Mouse (Mus musculus): Measurements from ENCODE around the gene Hmgcl.

Gene Hmgcl

DNA sequence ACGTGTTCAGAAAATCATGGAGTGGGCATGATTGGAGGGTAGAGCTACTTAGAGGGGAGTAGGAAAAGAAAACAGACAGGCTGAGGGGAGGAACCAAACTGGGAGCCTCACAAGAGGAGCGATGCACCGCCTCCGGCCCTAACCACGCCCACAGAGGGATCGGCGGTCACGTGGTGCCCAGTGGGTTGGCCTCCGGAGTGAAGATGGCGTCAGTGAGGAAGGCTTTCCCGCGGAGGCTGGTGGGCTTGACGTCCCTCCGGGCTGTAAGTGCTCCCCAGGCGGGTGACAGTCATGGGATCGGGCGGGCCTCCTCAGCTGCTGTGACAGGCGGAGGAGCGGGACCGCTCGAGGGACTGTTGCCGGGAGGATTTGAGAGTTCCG, at the start of gene Hmgcl:
Hmgcl (plus strand) TSS at position 171 of the 381 bp plus-strand sequence.
- peak; percentile 84 to 95 for DNase-seq (ENCODE audit: low spot score in 2 of 2)

DNA sequence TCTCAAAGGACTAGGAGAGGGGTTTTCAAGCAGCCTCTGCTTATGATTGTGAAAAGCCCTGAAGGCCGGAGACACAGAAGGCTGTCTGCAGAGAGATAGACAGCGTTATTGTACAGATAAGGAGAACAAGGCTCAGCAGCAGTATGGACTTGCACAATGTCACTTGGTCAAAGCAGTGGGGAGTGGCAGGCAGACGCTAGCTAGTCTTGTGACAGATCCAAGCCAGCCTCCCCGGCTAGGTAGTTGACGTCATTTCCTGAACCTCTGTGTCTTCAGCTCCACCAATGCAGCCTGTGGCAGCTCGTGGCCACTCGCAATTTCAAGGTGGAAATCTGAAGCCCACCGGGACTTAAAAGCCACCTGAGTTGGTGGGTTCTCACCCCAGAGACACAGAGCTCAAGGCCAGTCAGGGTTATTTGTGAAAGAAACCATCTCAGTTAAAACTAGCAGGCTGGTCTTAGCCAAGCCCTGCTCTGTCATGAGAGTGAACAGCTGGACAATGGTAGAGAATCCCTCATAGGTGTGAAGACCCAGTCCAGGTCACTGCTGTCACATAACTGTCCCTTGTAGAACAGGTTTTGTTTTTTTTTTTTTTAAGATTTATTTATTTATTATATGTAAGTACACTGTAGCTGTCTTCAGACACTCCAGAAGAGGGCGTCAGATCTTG, 47.7 kb upstream of the Hmgcl start:
- DNase-seq (ENCODE audit: low spot score in 2 of 2), result no peak

DNA sequence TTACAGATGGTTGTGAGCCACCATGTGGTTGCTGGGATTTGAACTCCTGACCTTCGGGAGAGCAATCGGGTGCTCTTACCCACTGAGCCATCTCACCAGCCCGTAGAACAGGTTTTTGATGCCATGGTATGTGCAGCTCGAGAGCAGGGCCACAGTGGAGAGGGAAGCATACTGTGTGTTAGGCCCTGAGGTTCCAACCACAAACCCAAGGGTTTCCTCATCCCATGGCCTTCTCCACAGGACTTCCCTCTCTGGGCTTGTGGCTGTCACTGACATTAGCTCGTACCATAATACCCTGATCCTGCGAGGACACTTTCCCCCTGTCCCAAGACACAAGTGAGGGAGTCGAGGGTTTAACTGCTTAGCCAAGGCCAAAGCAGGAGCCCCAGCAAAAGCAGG, 47.2 kb upstream of the Hmgcl start:
- no peak for DNase-seq (ENCODE audit: low spot score in 2 of 2)

DNA sequence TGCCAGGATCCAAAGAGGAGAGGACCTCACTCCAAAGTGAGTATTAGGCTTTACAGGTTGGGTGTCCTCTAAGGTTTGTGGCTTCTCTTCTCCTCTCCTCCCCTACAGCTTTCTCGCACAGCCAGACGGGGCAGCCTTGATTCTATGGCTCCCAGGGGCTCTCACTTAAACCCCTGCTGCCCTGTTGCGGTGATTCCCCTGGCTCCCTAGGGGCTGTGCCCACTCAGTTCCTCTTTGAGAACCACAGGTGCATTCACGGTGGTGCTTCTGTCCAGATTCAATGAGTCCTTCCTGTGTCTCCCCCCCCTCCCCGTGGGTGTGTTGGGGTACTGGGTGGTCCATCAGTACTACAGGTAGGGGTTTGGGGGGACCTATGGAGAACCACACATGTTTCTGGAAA, 46.2 kb upstream of the Hmgcl start:
- DNase-seq (ENCODE audit: low spot score in 2 of 2), result no peak

DNA sequence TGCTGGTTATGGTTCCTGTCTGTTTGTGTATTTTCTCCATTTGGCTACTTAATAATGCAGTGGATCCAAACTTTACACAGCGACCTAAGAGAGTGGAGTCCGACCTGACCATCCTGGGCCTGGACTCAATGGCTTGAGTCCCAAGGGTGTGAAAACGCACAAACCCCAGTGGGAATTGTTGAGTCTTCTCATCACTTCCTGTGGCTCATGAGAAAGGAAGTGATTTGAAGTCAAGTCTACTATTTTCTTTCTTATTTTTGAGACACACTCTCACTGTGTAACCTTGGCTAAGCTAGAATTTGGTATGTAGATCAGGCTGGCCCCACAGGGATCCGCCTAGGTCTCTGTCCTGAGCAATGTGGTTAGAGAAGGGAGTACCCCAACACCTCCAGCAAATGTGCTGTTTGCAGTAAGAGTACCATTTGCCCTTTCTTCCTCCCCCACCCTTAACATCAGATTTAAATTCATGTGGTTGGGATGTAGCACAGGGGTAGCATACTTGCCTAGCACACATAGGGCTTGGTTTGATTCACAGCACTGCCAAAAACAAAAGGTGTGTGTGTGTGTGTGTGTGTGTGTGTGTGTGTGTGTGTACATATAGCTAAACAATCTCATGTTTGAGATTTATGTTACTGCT, 43.5 kb upstream of the Hmgcl start:
- no peak for DNase-seq (ENCODE audit: low spot score in 2 of 2)

DNA sequence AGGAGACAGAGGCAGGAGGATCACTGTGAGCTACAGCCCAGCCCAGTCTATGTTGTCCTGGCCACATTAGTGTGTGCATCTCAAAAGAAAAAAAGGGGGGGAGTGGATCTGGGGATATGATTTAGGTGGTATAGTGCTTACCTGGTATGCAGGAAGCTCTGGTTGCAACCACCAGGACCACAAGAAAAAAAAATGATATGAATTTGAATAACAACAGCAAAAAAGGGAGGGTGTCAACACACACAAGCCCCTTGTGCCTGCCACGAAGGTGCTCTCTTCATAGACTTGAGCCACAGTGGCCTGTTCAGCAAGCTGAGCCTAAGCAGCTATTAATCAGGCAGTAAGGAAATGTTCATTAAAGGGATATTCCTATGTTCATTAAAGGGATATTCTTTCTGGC, 41.4 kb upstream of the Hmgcl start:
- no peak for DNase-seq (ENCODE audit: low spot score in 2 of 2)

DNA sequence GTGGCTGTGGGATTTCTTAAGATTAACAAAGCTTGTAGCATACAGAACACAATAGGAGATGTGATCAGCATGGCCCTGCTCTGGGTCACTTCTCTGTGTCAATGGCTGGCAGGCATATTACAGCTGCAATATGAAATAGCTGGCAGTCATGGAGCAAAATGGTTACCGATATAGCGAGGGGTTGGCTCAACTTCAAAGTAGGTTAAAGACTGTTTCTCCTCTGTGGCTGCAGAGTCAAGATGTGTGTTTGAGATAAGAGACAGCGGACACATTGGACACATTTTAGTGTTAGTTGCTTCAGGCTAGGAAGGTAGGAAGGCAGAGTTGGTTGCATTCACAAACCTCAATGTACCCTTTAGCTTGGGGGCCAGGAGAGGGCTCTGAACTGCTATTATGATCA, 39.6 kb upstream of the Hmgcl start:
- DNase-seq (ENCODE audit: low spot score in 2 of 2), result no peak

DNA sequence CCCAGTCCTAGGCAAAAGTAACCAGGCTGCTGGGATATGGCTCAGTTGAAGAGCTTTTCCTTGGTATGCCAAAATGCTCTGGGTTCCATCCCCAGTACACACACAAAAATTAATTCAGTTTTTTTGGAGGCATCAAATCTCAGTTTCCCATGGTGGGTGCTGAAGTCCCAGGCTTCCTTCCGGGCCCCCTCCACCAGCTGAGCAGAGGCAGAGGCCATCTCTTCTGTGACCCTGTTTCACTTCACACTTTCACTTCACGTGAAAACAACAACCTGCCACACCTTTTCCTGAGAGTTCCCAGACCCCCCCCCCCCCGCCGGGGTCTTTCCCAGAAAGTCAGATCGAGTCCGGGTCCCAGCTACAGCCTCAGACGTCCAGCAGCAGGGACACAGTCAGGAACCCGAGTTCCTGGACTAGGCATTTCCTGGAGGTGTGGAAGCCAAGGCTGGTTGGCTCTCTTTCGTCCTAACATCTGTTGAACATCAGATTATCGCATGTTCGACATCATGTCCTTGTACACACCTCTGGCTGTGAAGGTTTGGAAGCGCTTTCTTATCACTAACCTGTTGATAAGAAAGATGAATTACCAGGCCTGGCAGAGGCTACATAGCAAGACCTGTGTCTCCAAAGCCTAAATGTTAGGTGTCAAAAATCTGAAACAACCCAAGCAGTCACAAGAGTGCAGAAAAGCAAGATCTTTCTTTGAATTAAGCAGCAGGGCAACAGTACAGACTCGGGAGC, 36.8 kb upstream of the Hmgcl start:
- DNase-seq (ENCODE audit: low spot score in 2 of 2), result no peak

DNA sequence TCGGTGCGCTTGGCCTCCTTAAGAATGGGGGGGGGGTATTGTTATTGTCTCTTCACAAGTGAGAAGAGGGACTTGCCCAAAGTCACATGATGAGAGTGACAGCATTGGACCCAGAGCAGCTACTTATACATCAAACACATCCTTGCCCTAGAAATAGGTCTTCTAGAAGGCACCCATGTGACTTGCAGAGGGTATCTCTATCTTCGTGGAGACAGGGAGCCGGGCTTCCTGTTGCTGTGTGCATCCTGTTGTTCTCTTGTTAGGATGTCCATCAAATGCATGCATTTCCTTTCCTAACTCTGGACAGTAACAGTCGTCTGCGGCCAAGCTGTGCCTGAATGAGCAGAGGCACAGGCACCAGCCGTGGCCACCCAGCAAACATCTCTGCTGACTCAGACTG, 34.7 kb upstream of the Hmgcl start:
- no peak for DNase-seq (ENCODE audit: low spot score in 2 of 2)

DNA sequence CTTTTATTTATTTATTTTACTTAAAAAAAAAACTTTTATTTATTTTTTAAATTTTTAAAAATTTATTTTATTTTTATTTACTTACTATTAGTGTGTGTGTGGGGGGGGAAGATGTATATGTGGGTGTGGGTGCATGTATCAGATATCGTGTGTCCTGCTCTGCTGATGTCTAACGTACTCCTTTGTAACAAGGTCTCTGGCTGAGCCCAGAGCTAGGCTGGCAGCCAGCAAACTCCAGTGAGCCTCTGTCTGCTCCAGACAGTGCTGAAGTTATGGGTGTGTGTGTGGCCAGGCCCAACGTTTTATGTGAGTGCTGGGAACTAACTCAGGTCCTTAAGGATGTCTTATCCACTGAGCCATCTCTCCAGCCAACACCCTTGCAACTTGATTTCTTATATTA, 34.1 kb upstream of the Hmgcl start:
- no peak for DNase-seq (ENCODE audit: low spot score in 2 of 2)

DNA sequence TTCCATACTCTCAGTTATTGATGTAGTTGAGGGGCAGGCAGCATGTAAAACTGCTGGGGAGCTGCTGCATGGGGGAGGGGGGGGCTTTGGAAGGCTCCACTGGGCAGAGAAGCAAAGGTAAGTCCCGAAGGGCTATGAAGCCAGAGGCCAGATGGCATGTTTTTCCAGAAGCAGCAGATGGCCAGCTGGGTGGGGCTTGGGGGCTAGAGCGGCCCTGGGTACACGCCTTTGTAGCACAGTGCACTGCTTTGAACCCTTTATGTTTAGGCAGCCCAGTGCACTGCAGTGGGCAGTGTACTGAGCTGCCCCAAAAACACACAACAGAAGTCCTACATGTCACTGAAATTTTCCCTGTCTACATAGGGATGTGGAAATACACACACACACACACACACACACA, 33.4 kb upstream of the Hmgcl start:
- DNase-seq (ENCODE audit: low spot score in 2 of 2), result no peak

DNA sequence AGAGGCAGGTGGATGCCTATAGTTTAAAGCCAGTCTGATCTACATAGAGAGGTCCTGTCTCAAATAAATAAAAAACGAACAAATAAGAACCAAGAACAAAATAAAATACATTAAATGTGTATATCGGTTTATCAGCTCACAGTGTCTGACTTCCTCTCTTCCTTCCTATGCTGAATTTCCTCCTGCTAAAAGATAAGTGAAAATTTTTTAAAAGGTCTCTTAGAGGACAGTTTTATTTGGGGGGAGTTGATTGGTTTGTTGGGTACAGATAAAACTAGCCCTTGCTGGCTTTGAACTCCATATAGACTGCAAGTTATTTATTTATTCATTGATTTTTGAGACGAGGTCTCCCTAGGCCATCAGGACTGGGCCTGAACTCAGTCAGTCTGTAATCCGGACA, 32.8 kb upstream of the Hmgcl start:
- DNase-seq (ENCODE audit: low spot score in 2 of 2), result no peak

DNA sequence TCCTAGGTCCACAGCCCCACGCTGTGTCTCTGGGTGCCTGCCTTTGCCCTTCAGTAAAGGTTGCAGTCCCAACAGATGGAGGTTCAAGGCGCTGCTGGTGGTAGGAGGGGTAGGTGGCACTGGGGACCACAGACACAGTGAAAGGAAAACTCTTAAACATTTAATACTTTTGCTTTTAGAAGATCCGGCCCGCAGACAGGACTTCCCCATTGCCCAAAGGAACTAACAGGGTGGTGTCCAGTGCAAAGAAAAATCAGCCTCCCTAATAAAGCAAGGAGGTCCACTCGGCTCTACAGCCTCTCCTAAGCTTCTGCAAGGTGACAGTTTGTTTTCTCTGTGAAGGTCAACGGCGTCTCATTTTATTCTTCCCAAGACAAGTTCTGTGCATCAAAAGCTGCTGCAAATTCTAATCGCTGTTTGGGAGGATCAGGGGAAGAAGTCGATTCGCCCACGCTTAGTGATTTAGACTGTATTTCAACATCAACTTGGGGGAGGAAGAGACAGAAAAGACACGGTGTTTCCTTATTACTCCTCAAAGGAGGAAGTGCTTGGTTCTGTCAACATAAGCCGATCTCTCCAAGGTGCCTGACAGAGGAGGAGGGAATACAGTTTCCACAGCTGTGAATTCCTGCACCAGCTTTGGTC, 27.5 kb upstream of the Hmgcl start:
- no peak for DNase-seq (ENCODE audit: low spot score in 2 of 2)

DNA sequence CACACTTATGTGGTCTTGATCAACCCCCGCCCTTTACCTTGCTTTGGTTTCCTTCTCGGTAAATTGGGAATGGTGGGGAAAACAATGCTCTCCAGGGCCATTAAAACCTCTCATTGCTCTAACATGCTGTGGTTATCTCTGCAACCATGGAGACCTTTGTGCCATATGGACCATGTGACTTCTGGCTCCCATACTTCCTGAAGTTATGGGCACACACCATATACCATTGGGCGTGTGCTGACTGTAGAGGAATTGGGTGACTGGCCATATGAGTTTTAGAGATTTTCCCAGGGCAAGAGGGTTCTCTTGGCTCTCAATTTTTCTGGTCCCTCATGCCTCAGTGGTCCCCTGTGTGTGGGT, 27.0 kb upstream of the Hmgcl start:
- no peak for DNase-seq (ENCODE audit: low spot score in 2 of 2)

DNA sequence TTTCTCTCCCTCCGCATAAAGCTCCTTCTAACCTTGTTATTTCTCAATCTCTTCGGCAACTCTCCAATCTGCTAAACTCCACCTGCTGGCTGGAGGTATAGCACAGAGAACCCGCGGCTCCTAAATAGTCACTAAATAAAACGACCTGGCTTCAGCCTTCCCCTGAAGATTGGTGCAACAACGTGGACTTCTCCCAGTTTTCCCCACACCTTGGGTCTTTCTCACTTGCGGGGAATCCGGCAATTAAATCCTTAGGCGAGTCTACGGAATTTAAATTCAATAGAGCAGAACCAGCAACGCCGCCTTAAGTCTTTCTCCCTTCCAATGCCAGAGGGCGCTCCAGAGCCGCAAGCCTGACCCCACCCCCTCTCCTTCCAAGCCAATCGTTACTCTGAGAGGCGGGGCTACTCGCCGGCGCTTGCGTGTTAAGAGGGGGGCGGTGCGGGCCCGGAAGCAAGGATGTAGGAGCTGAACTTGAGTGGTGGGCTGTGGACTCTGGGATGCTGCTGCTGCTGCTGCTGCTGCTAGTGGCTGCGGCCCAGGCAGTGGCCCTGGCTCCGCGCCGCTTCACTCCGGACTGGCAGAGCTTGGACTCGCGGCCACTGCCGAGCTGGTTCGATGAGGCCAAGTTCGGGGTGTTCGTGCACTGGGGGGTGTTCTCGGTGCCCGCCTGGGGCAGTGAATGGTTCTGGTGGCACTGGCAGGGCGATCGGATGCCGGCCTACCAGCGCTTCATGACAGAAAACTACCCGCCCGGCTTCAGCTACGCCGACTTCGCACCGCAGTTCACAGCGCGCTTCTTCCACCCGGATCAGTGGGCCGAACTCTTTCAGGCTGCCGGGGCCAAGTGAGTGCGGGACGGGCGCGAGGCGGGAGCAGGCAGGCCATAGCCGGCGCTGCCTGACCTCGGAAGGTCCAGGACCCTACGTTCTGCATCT, 25.7 kb upstream of the Hmgcl start, which contains the start of gene Fuca1:
Fuca1 (plus strand) TSS at position 432 of the 938 bp plus-strand sequence.
- DNase-seq (ENCODE audit: low spot score in 2 of 2), result peak; percentile 77 to 96

DNA sequence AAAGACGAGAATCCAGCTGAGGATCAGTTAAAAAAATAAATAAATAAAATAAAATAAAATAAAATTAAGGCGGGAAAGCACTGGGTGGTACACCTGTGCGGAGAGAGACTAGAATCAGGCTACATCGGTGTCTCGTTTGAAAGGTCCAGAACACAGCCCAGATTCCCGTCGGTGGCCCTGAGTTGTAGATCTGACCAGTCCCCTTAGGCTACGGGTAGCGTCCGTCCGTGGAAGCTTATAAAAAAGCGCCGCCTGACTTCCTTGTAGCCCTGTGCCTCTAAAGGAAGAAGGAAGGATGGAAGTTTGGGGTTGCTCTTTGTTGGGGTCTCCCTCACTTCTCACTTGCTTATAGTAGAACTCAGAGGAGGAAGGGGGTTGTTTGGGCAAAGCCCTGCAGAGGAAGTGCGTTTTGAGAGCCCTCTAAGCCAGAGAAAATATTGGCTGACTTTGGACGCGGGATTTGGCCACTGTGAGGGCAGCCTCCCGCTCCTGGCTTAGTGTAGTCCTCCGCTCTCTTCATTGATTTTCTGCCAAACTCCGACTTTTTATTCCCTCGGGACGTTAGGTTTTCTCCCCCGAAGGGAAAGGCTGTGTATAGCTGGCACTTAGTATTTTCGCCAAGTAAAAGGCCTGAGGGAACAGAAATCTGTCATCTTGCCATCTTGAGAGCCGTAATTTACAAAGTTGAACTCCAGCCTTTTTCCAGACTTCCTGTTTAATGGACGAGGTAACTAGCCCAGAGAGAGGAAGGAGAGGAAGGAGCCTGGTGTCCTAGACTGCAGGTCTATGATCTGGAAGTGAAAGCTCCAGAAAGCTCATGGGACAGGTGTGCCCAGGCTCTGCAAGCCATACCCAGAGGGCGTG, 24.8 kb upstream of the Hmgcl start:
- no peak for DNase-seq (ENCODE audit: low spot score in 2 of 2)

DNA sequence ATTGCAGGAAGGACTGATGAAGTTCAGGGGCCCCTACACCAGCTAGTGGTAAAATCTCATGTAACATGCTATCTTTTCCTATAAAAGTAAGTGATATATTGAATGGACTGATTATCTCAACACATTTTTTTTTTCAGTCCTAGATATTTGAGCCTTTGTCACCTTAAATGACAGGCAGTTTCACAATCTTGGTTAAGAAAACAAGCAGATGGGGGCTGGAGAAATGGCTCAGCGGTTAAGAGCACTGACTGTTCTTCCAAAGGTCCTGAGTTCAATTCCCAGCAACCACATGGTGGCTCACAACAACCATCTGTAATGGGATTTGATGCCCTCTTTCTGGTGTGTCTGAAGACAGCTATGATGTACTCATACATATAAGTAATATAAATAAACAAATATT, 24.1 kb upstream of the Hmgcl start:
- DNase-seq (ENCODE audit: low spot score in 2 of 2), result no peak

DNA sequence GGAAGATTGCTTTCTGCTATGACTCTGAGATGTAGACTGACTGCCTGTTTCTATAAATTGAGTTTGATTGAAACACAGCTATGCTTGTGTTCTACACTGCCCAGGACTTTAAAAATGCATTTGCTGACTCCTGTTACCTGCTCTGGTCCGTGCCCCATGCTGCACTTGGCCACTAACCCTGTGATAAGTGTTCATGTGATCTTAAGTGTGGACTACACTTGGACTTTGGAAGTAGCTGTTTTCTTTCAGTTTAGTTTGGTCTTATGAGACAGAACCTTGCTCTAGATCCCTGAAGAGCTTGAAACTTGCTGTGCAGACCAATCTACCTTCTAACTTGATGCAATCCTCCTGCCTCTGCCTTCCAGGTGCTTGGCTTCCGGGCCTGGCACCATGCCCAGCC, 21.8 kb upstream of the Hmgcl start:
- DNase-seq (ENCODE audit: low spot score in 2 of 2), result no peak

DNA sequence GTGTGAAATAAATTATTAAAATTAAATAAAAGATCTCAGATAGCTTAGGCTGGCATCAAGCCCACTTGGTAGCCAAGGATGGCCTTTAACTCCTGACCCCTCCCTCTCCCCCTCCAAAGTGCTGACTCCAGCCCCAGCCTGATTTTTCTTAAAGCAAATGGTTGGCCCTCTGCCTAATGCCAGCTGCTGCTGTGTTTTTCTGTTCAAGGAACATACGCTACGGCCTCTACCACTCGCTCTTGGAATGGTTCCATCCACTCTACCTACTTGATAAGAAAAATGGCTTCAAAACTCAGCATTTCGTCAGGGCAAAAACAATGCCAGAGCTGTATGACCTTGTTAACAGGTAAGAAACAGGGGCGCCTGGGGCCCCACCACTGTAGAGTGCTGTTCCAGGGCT, 20.9 kb upstream of the Hmgcl start:
- no peak for DNase-seq (ENCODE audit: low spot score in 2 of 2)

DNA sequence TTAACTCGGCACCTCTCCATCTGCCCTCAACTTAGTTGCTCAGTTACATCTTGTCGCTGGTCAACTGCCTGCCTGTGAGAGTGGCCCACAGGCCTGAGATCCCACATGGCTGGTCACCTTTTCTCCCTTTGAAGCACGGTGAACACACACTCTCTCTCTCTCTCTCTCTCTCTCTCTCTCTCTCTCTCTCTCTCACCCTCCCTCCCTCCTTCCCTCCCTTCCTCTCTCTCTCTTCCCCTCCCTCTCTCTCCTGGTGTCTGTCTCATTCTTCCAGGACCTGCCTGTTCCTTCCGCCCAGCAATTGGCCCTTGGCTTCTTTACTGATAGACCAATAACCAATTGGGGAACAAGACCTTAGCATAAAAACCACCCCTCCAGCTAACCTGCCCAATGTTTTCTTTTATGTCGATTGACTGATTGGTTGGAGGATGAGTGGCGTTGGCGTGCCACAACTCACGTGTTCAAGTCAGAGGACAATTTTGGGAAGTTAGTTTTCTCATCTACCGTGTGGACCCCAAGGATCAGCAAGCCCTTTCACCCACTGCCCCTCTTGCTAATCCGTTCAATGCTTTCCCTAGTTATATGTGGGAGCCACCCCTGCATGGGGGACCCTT, 19.9 kb upstream of the Hmgcl start:
- no peak for DNase-seq (ENCODE audit: low spot score in 2 of 2)

Measured in left cerebral cortex, adult 9 months (tissue).